Mouse (Mus musculus): ENCODE measurements around the gene Lsm14b.

The Lsm14b gene

DNA sequence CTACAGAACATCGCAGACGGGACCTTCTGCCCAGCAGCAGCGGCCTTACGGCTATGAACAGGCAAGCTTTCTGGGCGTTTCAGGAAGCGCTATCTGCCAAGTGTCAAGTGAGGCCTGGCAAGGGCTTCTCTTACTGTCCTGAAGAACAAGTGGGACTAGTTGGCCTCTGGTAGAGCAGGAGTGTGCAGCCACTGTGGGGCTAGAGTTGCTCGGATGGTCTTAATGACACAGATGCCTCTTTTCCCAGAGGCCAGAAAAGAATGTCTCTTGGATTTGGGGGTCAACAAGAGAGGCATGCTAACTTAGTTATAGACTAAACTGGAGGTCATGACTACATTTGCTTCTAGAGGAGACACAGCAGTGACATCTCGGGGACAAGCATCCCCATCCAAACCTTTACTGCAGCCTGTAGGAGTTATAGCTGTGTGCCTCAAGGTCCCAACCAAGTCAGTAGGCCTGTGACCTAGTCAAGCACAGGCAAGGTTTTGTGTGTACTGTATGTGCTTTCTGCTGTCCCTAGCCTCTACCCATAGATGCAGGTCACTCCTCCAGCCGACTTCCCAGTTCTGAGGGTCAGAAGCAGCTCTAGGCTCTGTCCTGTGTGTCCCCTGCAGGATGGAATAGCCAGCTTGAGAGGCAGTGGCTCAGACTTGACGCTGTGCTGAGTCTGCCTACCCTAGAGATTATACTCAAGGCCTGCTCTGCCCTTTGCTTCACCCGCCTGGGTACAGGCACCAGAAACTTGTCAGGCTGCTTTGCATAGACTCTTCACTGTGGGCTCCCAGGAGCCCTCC, 38.7 kb downstream of the Lsm14b start:
- no peak for DNase-seq (ENCODE audit: low spot score)

DNA sequence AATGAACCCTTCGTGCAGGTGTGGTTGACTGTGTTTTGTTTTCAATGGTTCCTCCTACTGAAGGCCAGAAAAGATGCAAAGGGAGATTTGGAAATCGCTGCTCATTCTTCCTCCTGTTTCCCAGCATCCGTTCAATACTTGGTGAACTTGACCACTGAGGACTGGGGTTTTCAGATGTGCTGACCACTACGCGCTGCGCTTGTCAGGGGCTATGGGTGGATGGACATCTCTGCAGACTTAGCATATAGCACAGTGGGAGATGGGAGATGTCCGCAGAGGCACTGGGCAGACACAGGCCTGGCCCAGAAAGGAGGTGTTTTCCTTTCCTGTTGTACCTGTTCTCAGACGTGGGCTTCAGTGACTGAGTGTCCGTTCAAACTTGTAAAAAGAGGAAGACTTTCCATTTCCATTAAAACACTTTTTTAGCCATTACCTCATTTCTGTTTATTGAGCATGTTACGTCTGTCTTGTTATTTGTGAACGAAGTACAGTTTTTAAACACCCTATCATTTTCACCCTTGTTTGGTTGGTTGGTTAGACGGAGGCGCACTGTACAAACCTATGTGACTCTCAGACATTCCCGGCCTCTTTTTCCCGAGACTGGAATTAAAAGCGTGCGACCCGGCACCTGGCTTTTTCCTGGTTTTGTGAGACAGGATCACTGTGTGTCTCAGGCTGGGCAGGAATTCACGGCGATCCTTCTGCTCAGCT, 45.1 kb downstream of the Lsm14b start:
- DNase-seq (ENCODE audit: low spot score) = no peak

DNA sequence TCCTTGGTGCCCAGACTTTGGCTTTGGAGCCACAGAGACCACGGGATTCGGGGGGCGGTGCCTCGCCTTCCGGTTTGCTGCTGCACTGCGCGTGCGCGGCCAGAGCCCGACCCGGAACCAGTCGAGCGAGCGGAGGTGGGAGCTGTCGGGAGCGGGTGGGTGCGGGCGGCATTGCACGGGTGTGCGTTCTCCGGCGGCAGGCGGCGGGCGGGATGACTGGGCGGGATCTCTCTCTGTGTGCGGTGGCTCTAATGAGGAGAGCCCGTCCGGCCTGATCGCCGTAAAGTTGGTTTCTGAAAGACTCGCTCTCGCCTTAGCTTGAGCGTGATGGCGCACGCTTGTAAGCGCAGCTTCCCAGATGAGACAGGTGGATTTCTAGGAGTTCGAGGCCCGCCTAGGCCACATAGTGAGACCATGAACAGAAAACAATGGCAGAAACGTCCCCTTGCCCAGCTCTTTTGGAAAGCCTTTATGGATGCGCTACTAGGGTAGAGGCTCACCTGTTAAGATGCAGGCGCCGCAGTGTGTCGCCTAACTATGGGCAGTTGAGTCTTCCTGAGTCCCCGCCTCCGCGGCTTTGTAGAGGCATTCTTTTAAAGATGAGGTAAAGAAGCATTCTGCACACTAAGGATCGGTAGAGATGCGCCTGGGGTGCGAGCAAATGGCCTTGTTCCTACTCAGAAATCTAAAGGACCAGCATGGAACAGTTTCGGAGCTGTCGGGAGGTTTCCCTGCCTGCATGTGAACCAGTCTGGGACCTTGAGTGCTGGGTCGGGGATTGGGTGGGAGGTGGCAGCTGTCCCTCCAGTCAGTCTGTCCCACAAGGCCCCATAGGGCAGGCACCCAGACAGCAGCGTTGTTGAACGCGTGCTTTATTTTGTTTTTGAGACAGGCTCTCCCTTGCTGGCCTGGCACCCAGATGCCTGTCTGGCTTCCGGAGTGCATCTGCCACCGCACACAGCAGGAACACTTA, 46.0 kb downstream of the Lsm14b start, which contains the start of gene Mtg2:
Gene Mtg2 (plus strand): TSS at position 108 of the 973 bp plus-strand sequence.
- peak; percentile 97 for DNase-seq (ENCODE audit: low spot score)

DNA sequence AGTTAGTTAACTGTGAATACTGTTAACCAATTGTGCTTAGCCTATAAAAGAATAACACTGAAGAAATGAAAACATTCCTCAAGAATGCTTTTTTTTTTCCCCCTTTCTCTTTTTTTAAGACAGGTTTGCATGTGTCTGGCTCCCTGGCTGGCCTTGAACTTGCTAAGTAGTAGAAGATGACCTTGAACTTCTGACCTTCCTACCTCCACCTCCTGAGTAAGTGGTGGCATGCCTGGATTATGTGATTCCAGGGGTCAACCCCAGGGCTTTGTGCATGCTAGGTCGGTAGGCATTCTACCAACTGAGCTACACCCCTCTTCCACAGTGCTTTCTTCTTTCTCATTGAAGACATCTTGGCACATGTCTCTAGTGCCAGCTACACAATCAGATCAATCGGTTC, 46.9 kb downstream of the Lsm14b start:
- DNase-seq (ENCODE audit: low spot score) = no peak

DNA sequence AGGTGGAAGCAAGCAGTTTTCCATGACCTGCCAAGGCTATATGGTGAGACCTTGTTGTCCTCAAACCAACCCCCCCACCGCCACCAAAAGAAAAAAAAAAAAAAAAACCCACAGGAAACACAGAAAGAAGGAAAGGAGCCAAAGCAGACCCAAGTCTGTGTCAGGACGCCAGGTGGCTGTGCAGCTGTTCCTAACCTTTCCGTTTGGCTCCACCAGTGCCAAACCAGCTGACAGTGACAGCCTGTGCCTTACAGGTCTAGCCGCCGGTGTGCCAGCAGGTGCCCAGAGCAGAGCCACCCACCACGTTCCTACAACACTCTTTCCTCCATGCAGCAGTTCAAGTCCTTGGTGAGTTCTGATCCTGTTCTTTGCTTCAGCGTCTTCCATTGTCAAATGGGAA, 48.1 kb downstream of the Lsm14b start:
- DNase-seq (ENCODE audit: low spot score) = no peak

DNA sequence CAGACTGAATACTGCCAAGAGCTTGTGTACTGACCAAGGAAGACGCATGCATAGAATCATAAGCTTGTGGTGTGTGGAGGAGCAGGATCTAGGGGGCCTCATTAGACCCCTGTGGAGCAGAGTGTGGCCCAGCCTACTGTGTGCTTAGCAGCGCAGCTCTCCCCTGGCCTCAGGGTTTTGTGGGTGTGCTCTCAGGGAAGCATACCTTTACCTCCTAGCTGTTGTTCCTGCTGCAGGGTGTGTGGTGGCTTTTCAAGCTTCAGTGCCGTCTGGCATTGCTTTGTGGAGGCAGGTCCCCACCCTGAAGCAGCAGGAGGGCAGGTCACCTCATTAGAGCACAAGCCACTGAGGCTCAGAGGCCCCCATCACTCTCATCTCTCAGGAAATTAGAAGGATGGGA, 52.8 kb downstream of the Lsm14b start:
- no peak for DNase-seq (ENCODE audit: low spot score)

DNA sequence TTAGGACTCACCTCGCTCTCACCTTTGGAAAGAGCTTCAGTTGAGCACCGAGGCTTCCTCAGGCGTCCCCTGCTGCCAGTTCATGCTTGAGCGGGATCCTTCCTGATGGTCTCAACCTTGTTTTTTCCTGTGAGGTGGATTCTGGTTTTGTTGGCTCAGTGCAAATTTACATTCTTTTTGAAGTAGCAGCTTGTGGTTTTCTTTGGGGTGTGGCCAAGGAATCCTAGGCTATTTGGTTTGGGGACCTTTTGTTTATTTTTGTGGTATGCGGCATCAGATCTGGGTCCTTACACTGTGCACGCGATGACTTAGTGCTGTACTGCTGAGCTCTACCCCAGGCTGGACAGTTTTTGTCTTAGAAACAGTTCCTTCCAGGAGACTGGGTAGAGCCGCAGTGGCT, 55.9 kb downstream of the Lsm14b start:
- no peak for DNase-seq (ENCODE audit: low spot score)

DNA sequence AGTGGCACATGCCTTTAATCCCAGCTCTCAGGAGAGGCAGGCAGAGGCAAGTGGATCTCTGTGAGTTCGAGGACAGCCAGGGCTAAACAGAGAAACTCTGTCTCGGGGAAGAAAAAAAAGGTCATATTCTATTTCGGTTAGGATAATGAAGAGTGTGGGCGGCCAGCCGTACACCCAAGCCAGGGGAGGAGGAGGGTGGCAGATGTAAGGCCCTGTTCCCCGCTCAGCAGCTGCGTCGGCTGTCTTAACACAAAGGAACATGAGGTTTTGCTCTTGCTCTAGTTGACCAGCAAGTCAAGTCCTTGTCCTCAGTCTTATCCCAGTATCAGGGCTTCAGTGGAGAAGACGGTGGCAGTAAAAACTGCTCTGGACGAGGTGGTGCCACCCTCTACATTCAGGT, 58.3 kb downstream of the Lsm14b start:
- no peak for DNase-seq (ENCODE audit: low spot score)

DNA sequence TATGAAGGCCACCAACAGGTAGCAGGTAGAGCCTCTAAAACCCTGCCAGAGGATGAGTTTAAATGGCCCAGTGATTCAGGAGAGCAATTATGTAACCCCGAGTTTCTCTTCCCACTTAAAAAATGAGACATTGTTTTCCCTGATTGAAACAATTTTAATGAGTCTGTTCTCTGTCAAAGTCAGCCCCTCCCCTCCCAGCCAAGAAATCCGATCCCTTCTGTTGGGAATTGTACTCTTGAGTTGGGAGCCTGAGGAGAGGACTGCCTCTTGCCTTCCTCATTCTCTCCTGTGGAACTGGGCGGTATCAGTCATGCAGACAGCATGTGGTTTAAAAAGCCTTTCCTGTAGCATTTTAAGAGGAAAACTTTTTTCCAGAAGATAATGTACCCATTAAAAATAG, 59.8 kb downstream of the Lsm14b start:
- no peak for DNase-seq (ENCODE audit: low spot score)
